Mouse (Mus musculus) erythroblast, adult 5-6 weeks (primary cell): ENCODE measurements around the gene Mfsd4b1. TPM values are rescaled to one million over a fixed set of nuclear protein-coding genes. Genes with fewer than 3 reads are reported as not detected.

ENCODE experiments used
- ATAC-seq: replicated peaks from 2 replicates; pipeline ENCODE4 v1.8.0; 2016; ENCODE audit warnings: moderate number of reproducible peaks, mild to moderate bottlenecking, moderate TSS enrichment, inconsistent platforms; ENCODE audit not compliant: poor library complexity, low FRiP score, severe bottlenecking
- total RNA-seq, 2 experiments: library from RNA; stranded (forward) in 1 of 2; stranded (reverse) in 1 of 2; fragments of 150-400 nt in 1 of 2; fragments of 200-764, 138-1000 nt in 1 of 2; gene quantifications; 2 replicates each; pipeline versions ENCODE4 v1.2.3 to v1.2.4; 2015 to 2017; ENCODE audit warnings: low replicate concordance in 2 of 2

Mfsd4b1 gene
- total RNA-seq (2015; ENCODE audit: low replicate concordance) (1.5 TPM in 1 of 2 replicates, not detected in the other), total RNA-seq (2017; ENCODE audit: low replicate concordance) (not detected in 2 replicates)

DNA sequence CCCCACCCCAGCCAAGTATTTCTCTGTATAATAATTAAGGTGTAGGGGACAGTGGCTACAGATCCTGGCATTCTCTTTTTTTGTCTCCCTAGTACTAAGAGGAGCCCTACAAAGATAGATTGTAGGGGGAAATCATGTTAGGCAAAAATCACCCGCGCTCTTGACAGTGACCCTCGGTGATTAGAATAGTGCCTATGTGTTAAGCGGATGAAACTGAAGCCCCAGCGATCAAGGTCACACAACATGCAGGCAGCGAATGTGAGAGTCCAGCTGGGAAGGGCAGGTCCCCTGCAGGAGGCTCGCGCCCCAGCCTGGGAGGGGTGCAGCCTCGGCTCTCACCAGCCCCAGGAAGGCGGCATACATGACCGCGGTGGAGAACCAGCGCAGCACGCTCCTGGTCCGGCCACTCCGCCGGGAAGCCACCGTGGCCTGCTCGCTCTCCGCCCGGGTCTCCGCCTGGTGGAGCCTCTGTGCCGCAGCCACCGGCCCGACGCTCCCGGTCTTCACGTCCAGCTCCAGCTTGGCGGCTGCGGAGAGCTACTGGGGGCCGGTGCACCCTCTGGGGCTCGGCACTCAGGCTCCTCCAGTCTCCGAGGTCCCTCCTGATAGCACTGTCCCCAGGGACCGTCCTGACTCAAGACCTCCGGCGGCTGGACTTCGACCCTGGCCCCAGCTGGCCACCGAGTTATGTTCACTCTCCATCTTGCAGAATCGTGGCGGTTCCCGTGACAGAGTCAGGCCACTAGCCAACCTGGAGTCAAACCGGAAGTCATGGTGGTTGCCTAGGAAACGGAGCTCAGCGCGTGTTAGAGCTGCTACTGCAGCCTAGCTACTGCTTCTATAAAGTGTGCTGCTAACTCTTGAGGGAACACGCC lies at the start of gene Mfsd4b1:
Gene Mfsd4b1, minus strand, starts transcription at position 715 of the 875 bp plus-strand sequence.
- ATAC-seq, result 0 out of 2 replicates have a peak, but pooled peaks have one; percentile 23

DNA sequence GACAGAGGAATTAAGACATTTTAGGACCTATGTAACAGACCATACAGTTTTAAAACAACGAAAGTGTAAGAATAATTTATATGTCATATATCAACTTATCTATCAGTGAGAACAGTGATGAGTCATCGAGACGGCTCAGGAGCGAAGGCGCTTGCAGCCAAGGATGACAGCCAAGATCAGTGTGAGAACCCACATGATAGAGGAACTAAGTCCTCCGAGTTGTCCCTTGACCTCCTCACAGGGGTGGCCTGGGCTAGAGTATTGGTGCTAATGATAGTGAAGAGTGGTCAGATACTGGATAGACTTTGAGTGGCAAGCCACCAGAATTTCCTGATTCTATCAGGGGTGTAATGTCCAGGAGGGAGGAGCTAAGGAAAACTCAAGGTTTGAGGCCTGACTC lies 48.5 kb upstream of the Mfsd4b1 start:
- 0 out of 2 replicates have a peak, but pooled peaks have one; percentile 29 for ATAC-seq

DNA sequence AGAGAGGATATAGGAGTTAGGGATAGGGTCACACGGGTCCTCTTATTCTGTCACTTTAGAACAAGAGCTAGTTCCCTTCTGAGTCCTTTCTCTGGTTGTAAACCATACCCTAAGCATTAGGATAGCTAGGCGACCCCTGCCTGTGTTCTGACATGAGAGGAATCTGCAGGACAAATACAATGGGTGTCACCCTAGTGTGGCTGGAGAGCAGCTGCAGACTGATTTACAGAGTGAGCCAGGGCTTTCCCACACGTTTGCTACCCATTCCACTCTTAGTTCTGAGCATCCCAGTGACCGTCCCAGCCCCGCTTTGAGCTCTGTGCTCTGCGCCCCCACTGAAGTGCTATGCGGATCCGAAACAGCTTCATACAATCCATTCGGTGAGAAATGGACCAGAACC lies 45.6 kb upstream of the Mfsd4b1 start:
- no peak for ATAC-seq

DNA sequence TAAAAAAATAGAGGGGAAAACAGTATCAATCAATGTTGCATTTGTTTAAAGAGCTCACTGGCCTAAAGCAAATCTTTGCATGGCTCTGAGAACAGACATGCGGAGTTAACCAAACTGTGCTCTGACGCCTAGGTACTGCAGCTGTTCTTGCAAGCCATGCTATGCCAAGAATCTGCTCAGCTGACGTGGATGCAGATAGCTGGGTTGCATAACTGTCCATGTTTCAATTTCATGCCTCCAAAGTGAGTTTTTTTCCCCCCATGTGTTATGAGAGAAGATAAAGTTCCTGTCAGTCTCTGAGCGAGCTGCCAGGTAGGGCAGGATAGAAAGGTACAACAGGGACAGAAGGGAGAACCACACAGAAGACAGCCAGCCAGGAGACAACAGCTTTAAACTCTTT lies 44.2 kb upstream of the Mfsd4b1 start:
- no peak for ATAC-seq

DNA sequence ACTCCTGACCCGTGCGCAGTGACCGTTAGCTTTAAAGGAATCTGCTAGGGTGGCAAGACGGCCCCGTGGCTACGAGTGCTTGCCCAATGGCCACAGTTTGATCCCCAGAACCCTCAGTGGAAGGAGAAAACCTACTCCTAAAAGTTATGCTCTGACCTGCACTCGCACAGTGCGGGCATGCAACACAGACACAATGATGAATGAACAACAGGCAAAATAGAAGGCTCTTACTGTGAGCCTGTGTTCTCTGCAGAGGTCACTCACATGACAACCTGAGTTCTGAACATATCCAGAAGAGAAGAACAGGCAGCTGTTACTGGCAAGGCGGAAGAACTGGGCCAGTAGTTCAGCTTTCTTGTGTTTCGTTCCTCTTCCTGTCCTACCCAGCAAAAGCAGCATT lies 43.5 kb upstream of the Mfsd4b1 start:
- ATAC-seq, result no peak

DNA sequence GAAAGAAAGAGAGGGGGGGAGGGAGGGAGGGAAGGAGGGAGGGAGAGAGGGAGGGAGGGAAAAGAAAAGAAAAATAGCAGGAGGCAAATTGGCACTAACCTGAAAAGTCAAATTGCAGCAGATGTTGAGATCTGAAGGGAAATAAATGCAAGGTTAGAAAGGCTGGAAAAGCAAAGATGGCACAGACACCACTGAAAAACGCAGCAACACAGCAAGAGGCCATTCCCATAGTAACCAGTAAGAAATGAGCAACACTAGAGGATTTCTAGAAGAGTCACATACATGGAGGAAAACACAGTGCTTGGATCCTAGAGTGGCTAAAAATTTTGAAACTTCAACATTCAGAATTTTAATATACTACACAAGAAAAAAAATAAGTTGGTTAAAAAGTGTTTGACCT lies 42.5 kb upstream of the Mfsd4b1 start:
- ATAC-seq, result no peak

DNA sequence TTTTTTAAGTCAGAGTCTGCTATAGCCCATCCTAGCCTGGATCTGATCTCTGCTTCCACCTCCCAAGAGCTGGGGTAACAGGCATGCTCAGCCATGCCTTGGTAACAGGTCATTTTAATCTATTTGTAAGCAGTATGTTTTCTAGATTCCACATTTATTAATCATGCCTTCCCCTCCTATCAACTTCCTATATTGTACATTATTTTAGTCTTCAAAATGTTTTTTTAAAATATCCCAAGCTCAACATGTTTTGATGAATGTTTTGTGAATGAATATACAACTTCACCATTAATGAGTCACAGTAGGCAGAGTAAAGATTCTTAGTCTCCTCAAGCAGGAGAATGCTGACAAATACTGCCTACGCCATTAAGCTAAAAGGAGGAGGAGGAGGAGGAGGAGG lies 42.0 kb upstream of the Mfsd4b1 start:
- ATAC-seq, result no peak

DNA sequence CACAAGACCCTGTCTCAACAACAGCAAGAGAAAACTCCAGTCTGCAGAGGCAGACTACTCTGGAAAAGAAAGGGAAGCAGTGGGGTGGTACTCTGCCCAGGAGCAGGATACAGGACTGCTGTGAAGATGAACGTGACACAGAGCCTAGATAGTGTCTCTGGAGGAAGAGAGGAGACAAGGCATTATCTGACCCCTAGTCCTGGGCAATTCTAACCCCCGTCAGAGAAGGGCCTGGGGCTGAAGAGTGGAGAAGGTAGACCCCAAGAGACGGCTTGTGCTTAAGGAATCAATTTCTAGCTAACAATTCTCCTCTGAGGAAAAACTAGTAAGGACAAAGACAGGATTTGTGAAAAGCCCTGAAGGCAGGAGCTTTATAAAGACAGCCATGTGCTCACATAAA lies 40.3 kb upstream of the Mfsd4b1 start:
- no peak for ATAC-seq

DNA sequence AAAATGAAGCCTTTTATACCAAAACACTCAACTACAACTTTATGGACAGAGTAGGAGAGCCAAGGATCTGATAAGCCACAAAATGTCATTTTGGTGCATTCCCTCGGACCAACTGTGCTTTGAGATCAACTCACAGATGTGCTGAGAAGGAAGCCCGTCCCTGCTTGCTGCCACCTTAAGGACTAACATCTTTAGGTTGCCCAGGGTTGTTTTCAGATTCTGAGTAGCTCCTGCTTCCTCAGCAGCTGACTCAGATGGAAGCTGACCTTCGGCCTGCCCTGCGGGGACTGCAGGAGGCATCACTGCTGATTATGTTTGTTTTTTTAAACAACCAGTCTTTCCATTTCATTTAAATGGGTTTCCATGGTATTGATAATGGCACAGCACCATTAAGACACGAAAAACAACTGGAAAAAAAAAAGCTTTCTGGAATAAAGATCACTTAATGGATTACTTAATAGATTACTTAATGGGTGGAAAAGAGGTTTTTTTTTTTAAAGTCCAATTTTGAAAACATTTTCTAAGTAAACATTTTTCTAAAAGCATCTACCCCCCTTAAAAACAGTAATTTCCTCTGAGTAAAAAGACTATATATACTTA lies 38.3 kb upstream of the Mfsd4b1 start:
- ATAC-seq, result no peak

DNA sequence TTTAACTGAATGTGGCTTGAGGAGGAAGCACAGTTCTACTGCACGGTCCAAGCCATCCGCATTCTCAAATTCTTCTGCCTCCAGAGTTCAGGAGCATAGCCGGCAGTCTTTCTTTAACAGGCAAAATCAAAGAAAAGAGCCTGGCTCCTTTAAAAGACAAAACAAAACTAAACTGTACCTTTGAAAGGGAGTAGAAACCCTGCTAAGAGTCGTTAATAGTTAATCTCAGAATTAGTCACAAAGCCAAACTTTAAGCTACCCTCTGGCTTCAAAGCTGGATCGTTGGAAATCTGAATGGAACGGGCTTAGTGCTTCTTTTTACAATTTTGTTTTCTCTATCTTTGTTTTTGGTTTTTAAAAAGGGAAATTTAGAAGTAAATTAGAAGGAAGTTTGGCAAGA lies 37.7 kb upstream of the Mfsd4b1 start:
- no peak for ATAC-seq

DNA sequence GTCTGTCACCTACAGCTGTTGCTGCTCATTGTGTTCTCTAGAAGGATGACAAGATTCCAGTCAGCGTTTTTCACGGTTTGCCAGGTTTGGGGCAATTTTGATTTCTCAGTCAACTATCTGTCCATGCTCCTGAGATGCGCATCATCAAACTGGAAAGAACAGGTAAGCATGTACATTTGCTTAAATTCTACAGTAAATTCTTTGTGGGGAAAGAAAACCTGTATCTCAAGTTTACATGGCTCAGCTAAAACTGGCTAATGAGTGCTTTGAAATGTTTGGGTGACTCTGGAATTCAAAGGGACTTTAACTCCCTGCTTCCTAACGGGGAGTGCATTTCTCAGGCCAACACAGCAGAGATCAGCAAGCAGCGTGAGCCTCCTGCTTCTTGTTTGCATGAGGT lies 36.9 kb upstream of the Mfsd4b1 start:
- no peak for ATAC-seq

DNA sequence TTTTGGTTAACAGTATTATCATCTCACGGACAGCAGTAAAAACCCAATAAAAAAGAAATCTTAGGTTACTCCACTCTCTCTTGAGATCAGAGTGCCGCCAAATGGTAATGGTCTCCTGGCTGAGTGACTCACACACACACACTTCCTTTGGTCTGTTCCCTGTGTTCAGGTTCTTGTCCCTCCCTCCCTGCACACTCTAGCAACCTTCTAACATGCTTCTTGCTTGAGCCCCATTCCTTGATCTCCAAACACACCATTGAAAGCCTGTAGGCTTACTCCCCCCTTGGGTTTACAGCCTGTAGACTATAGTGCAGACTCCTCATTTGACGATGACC lies 33.7 kb upstream of the Mfsd4b1 start:
- no peak for ATAC-seq

DNA sequence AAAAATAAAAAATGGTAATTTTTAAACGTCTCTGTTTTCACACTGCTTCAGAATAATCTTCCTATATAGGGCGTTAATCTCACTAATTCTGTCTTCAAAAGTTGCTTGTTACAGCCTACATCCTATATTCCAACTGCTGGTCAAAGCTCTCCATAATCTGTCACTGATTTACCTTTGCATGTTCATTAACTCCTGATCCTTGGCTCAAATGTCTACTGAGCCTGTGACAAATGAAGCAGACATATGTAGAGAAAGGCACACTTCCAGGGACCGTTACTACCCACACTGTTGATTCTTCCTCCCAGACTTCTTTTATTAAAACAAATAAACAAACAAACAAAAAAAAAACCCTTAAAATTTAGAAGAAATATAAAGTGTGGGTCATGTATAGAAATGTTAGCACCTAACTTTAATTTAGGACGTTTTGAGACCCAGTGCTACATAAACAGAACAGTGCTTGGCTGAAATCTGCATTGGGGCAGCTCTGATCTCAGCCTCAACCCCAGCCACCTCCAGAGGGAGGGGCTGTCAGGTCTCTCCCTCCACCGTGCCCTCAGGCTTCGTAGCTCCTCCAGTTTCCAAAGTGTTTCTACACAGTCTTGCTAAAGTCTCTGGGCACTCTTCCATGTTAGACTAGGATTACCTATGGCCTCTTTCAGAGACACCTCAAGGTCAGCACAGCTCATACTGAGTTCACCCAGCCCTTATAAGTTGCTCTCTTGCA lies 33.2 kb upstream of the Mfsd4b1 start:
- ATAC-seq, result no peak

DNA sequence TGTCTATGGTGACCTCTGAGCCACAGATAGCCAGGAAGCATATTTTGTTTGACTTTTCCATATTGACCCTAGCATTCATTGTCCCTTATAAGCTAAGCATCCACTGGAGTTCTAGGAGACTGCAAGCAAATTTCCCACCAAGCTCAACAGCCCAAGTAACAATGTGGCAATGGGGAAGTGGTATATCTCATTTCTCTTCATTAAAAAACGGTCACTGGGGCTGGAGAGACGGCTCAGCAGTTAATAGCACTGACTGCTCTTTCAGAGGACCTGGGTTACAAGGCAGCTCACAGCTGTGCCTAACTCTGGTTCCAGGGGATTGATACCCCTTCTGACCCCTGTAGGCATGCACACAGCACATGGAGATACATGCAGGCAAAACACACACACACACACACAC lies 32.5 kb upstream of the Mfsd4b1 start:
- no peak for ATAC-seq

DNA sequence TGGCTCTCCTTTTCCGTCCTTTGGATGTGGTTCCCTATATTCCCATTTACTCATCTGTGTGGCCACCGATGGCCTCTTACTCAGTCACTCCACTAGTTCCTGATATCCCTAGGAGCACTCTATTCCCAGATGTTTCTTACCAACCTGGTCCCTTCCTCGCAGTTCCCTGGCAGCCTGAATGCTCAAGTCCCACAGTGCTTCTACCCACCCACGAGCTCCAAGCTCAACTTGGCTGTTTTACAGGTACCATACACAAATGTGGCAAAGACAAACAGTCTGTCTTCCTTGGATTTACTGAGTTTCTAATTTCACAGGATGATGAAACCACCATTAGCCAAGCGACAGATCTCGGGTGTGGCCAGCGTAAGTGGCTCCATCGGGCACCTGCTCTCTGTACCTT lies 29.4 kb upstream of the Mfsd4b1 start:
- ATAC-seq, result no peak

DNA sequence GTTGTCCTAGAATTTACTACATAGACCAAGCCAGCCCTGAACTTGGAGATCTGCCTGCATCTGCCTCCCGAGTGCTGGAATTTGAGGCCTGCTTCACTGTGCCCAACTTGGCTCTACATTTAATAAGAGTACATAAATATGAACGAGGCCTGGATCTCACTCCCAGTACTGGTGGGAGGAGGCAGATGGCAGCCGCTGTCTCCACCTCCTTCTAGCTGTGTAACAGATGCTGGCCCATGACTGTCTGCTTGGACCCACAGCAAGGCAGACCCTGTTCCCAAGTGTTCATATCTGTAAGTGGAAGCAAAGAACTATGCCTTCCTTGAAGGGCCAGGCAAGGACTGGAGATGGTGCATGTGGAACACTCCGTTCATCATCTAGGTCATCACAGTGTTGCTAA lies 28.8 kb upstream of the Mfsd4b1 start:
- ATAC-seq, result no peak

DNA sequence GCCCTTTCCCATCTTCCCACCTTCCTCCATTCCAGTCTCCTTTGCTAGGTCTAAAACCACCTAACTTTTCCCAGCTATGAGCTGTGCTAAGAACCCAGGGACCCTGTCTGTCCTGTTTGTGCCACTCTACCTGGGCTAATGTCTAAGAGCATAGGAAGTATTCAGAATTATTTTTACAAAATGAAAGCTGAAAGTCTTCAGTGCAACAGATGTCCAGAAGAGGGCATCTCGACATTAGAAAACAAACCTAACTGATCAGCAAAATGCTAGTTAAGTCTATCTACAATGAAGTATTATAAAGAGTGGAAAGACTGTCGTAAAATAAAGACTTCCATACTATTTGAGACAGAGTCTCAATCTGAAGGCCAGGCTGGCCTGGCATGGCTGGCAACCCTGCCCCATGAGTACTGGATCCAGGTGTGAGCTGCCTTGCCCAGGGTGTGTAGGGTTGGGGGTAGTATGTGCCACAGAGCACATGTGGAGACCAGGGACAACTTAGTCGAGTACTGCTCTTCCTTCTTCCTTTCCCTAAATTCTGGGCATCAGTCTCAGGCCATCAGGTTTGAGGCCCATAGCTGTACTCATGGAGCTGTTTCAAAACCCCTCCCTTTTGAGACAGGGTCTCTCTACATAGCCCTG lies 28.3 kb upstream of the Mfsd4b1 start:
- ATAC-seq, result no peak; the same call in 1 of the 2 replicates

DNA sequence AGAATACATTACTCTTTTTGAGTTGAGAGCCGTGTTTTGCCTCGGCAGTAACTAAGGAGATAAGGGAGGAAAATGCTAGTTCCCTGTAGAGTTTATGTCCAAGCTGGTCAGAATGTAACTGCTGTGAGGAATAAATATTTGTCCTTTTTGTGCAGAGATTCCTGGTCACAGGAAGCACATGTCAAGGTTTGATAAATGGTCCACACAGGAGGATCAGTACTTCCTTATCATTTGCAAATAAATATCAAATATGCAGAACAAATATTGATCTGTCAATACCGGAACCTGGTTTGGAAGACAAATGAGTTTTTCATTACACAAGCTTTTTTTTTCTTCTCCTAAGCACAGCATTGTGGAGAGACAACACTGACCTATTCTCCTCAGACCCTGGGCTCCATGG lies 26.9 kb upstream of the Mfsd4b1 start:
- no peak for ATAC-seq

DNA sequence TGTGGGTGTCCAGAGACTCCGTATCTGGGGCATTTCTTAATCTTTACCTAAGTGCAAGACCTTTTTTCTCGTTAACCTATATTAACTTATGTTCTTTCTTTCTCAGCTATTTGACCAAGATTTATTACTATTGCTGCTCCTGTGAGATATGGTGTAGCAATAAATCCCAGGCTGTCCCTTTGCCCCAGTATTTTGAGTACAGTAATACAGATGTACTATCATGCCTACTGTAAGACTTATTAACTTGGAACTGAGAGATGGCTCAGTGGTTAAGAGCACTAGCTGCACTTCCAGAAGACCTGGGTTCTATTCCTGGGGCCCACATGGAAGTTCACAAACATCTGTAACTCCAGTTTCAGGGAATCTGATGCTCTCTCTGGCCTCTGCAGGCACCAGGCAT lies 25.7 kb upstream of the Mfsd4b1 start:
- ATAC-seq, result no peak

DNA sequence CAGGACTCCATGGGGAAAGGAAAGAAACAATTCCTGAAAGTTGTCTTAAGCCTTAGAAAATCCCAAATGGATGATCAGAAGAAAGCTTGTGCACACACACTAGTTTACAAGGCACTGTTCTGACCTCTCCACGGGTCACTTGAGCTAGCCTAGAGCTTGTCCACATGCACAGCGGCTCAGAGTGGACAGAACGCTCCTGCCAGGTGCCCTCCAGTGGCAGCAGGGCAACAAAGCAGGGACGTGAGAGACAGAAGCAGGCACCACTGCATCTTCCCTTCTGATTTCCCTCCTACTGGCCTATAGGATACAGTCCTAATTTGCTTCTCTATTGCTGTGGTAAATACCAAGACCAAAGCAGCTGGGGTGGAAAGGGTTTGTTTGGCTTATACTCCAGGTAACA lies 16.3 kb upstream of the Mfsd4b1 start:
- ATAC-seq, result peak; percentile 24; the same call in 1 of the 2 replicates
